In the genomic region with DNA sequence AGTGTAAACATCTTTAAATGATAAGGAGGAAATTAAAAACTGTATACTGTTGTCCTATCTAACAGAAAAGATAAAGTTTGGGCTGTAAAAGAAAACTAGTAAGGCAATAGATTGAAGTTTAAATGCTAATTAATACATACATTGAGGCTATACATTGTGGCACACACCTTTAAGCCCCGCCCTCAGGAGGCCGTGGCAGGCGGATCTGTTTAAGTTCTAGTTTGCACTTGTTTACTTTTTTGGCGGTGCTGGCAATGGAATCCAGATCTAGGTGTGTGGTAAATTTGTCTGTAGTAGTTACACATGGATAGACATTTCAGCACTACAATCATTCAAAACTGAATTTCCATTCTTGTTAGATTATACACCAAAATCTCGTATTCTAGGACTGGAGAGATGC, we compare ENCODE assay signal across 9 mouse cellular contexts. TPM values are rescaled to one million over a fixed set of nuclear protein-coding genes. Genes with fewer than 3 reads are reported as not detected.
A peak's percentile ranks its signal among the peaks of the same experiment; 100 is the strongest.
DNase-seq lines count a peak whose midpoint lies in the region; ATAC-seq and TF ChIP-seq lines count a peak whose summit lies in the region.
"Had no signal": no experiment of that assay in that cellular context is flagged by ENCODE, and none has a peak within 500 bp of the region (broad histone marks: within the 10 kb centered on the region; RNA-seq: fewer than 3 reads in every experiment).

No protein-coding gene starts in this region.

- H3K4me1 ChIP-seq in cortical plate, adult 2 months (ENCODE audit: control insufficient read depth, insufficient read depth, low read length) = no peaks in the 10 kb centered on the region
- 0 out of 2 replicates have a peak, but pooled peaks cover 4% of the 10 kb centered on the region for H3K4me1 ChIP-seq in intestine, embryonic 15.5 days (replicated peaks)
- peaks cover 17% of the 10 kb centered on the region for H3K4me1 ChIP-seq in neural tube, embryonic 13.5 days (replicated peaks)

- no peaks in the 10 kb centered on the region for H3K9me3 ChIP-seq in intestine, embryonic 15.5 days
- H3K9me3 ChIP-seq in neural tube, embryonic 13.5 days = peaks cover 12% of the 10 kb centered on the region

- no peaks in the 10 kb centered on the region for H3K27me3 ChIP-seq in intestine, embryonic 15.5 days (replicated peaks)
- H3K27me3 ChIP-seq in neural tube, embryonic 13.5 days = no peaks in the 10 kb centered on the region

- no peak for TF ChIP-seq POLR2A in cortical plate, adult 2 months (IDR thresholded peaks at IDR 0.05; ENCODE audit: extremely low read depth, insufficient read depth, low read length)

- 38% methylated on average over 5 of the region's 5 CpGs for WGBS in intestine, embryonic 15.5 days
- WGBS in neural tube, embryonic 13.5 days = 77% methylated on average over 5 of the region's 5 CpGs

- no peak for ATAC-seq in intestine, embryonic 15.5 days
- ATAC-seq in neural tube, embryonic 13.5 days (ENCODE audit: low read depth) = no peak

- H3K36me3 ChIP-seq in intestine, embryonic 15.5 days = 0 out of 2 replicates have a peak, but pooled peaks cover 2% of the 10 kb centered on the region
- peaks cover 46% of the 10 kb centered on the region for H3K36me3 ChIP-seq in neural tube, embryonic 13.5 days

- no peak for DNase-seq in layer of hippocampus, adult 2 months (ENCODE audit: low spot score in 2 of 2)
- no peak for DNase-seq in layer of hippocampus, postnatal 14 days (ENCODE audit: low spot score in 2 of 2)
- DNase-seq in cerebellum, adult 18-20 months = no peak
- no peak for DNase-seq in natural killer cell, adult 2 months (ENCODE audit: low spot score in 2 of 2)
- DNase-seq in Muller cell, postnatal 12 days (ENCODE audit: inconsistent ontology term) = no peak
- DNase-seq: right cerebral cortex, postnatal 25 days had no signal

- no peak overlapping the region; the same call in 1 of the 2 replicates for H3K27ac ChIP-seq in layer of hippocampus, adult 2 months
- no peak overlapping the region for H3K27ac ChIP-seq in cortical plate, adult 2 months (ENCODE audit: insufficient read depth, low read length)
- H3K27ac ChIP-seq in intestine, embryonic 15.5 days = no peak overlapping the region
- no peak overlapping the region for H3K27ac ChIP-seq in neural tube, embryonic 13.5 days (replicated peaks)

- no peak for TF ChIP-seq CTCF in layer of hippocampus, adult 2 months (conservative IDR thresholded peaks at IDR 0.05)
- no peak for TF ChIP-seq CTCF in cortical plate, adult 2 months (IDR thresholded peaks at IDR 0.05; ENCODE audit: extremely low read depth, insufficient read depth, low read length)

- peak overlapping the region; percentile 98 for H3K4me3 ChIP-seq in layer of hippocampus, adult 2 months
- peak overlapping the region; percentile 99; the same call in 1 of the 2 replicates for H3K4me3 ChIP-seq in cortical plate, adult 2 months (ENCODE audit: insufficient read depth, low read length)
- peak overlapping the region; percentile 81 for H3K4me3 ChIP-seq in intestine, embryonic 15.5 days (replicated peaks)
- peak overlapping the region; percentile 87 for H3K4me3 ChIP-seq in neural tube, embryonic 13.5 days

- peak overlapping the region; percentile 59 for H3K4me2 ChIP-seq in intestine, embryonic 15.5 days (replicated peaks)
- peak overlapping the region; percentile 61 for H3K4me2 ChIP-seq in neural tube, embryonic 13.5 days

- no peak overlapping the region for H3K9ac ChIP-seq in intestine, embryonic 15.5 days
- H3K9ac ChIP-seq in neural tube, embryonic 13.5 days = peak overlapping the region; percentile 92

RNA-seq across cellular contexts. Expression of a gene that starts 1.3 kb away (rescaled TPM):
- total RNA-seq in layer of hippocampus, adult 2 months (2021) = 10 to 100 TPM; 52.7 to 56.8 TPM
- 10 to 100 TPM; 58.7 to 59.2 TPM for total RNA-seq in layer of hippocampus, postnatal 14 days (2021)
- 36.6 and 38.2 TPM in 2 replicates for polyA plus RNA-seq in cortical plate, adult 2 months (2012; rRNA removed)
- polyA plus RNA-seq in intestine, embryonic 15.5 days (2015; fragmentation: Nextera tagmentation; extraction: Ambion mirVana) = 10.2 and 12.1 TPM in 2 replicates
- polyA plus RNA-seq in neural tube, embryonic 13.5 days (2015; fragmentation: Nextera tagmentation; extraction: Ambion mirVana) = 12.0 and 12.6 TPM in 2 replicates

RNA-seq across cellular contexts. Expression of a gene that starts 33.3 kb away (rescaled TPM):
- 10 to 100 TPM; 12.7 to 14.6 TPM for total RNA-seq in layer of hippocampus, adult 2 months (2021)
- total RNA-seq in layer of hippocampus, postnatal 14 days (2021) = 10 to 100 TPM; 14.8 to 17.5 TPM
- 10.1 and 10.2 TPM in 2 replicates for polyA plus RNA-seq in cortical plate, adult 2 months (2012; rRNA removed)
- polyA plus RNA-seq in intestine, embryonic 15.5 days (2015; fragmentation: Nextera tagmentation; extraction: Ambion mirVana) = 17.6 and 21.0 TPM in 2 replicates
- 25.7 and 31.0 TPM in 2 replicates for polyA plus RNA-seq in neural tube, embryonic 13.5 days (2015; fragmentation: Nextera tagmentation; extraction: Ambion mirVana)
